Mouse (Mus musculus) stomach, postnatal 0 days (tissue): ENCODE measurements around the gene Timm8b. TPM values are rescaled to one million over a fixed set of nuclear protein-coding genes. Genes with fewer than 3 reads are reported as not detected.

Experiments used
- ATAC-seq: fragments of 200-750 bp; cut with Nextera tagmentation; 2 replicates; pipeline ENCODE4 v1.8.0; 2017; ENCODE audit not compliant: low FRiP score, low TSS enrichment
- DNase-seq: peaks from one replicate; pipeline ENCODE4 v3.0.0-alpha.2; 2016; ENCODE audit warnings: low spot score
- H3K27ac ChIP-seq: fragments of 300-500 bp; sonication (generic); replicated peaks from 2 replicates; pipeline ENCODE4 v1.5.1; 2014; ENCODE audit warnings: mild to moderate bottlenecking, control low read depth
- H3K27me3 ChIP-seq: fragments of 300-500 bp; sonication (generic); 2 replicates; pipeline ENCODE4 v1.6.1; 2014; ENCODE audit warnings: low read length; ENCODE audit not compliant: control insufficient read depth, insufficient read depth
- H3K36me3 ChIP-seq: fragments of 300-500 bp; sonication (generic); 2 replicates; pipeline ENCODE4 v1.6.1; 2014; ENCODE audit warnings: low read length, mixed read lengths; ENCODE audit not compliant: control insufficient read depth, insufficient read depth
- H3K4me1 ChIP-seq: fragments of 300-500 bp; sonication (generic); replicated peaks from 2 replicates; pipeline ENCODE4 v1.6.1; 2014; ENCODE audit warnings: antibody characterized with exemption; ENCODE audit not compliant: control insufficient read depth, insufficient read depth
- H3K4me2 ChIP-seq: fragments of 300-500 bp; sonication (generic); replicated peaks from 2 replicates; pipeline ENCODE4 v1.6.1; 2014; ENCODE audit warnings: low read depth, mild to moderate bottlenecking, control low read depth, moderate library complexity
- H3K4me3 ChIP-seq: fragments of 300-500 bp; sonication (generic); 2 replicates; pipeline ENCODE4 v1.5.1; 2014; ENCODE audit warnings: low read depth, low read length, control low read depth
- H3K9ac ChIP-seq: fragments of 300-500 bp; sonication (generic); 2 replicates; pipeline ENCODE4 v1.6.1; 2014; ENCODE audit warnings: mild to moderate bottlenecking, low read length, control low read depth, mixed read lengths
- H3K9me3 ChIP-seq: fragments of 300-500 bp; sonication (generic); 2 replicates; pipeline ENCODE4 v1.6.1; 2016; ENCODE audit warnings: low read length; ENCODE audit not compliant: control insufficient read depth
- CTCF ChIP-seq: IDR thresholded peaks from 2 replicates; pipeline ENCODE4 v1.5.1; 2016; ENCODE audit warnings: antibody characterized with exemption, low read depth, mild to moderate bottlenecking, moderate library complexity
- EP300 ChIP-seq: optimal IDR thresholded peaks from 2 replicates; pipeline ENCODE3; 2016; ENCODE audit warnings: antibody characterized with exemption
- WGBS: fragments of 180-500 bp; shearing (Covaris S2); extraction: QIAGEN DNeasy Blood & Tissue Kit; methylation state at CpG from one replicate; pipeline ENCODE4 v1.1.7; 2014; 5-methylcytosine and 5-hydroxymethylcytosine counted together
- polyA plus RNA-seq: library from polyadenylated mRNA; unstranded; fragments of >200 nt; fragmentation: Nextera tagmentation; extraction: Ambion mirVana; gene quantifications from 2 replicates; pipeline ENCODE4 v1.2.1, GENCODE M21; 2015

Timm8b gene
- 252 and 278 TPM in 2 replicates for polyA plus RNA-seq

- Histone ChIP-seq H3K9ac (peak within 1 kb of the TSS; percentile 86), H3K27ac (peak within 1 kb of the TSS; percentile 91)
- DNase-seq: peak; percentile 94
Measured at GRCm38 (mm10) chr9:50603189-50603997, at the start of gene Timm8b, which contains the start of gene Sdhd. TSS of gene Timm8b (plus strand) at chr9:50603910. TSS of gene Sdhd (minus strand) at chr9:50603812.

GRCm38 (mm10) chr9:50554241-50555093, 49.2 kb upstream of the Timm8b start, which contains the start of gene Il18:
TSS of gene Il18 (plus strand) at chr9:50554827.
- WGBS: 24% methylated on average over 12 of the region's 12 CpGs
- peak within 1 kb of the TSS; percentile 6; the same call in 1 of the 2 replicates for H3K4me3 ChIP-seq
- H3K9ac ChIP-seq: 0 out of 2 replicates have a peak within 1 kb of the TSS, but pooled peaks have one; percentile 13
- TF ChIP-seq CTCF (no peak), EP300 (no peak)
- no peaks in the 10 kb centered on the region for H3K4me1 ChIP-seq
- peak within 1 kb of the TSS; percentile 41 for H3K4me2 ChIP-seq
- peak within 1 kb of the TSS; percentile 56 for H3K27ac ChIP-seq
- DNase-seq (peak; percentile 46), ATAC-seq (peak; percentile 80)
- no peaks in the 10 kb centered on the region for H3K9me3 ChIP-seq
- no peaks in the 10 kb centered on the region for H3K36me3 ChIP-seq
- no peaks in the 10 kb centered on the region for H3K27me3 ChIP-seq

More at GRCm38 (mm10) chr9:50603189-50603997, at the start of gene Timm8b, which contains the start of gene Sdhd:
- peak; percentile 97 for ATAC-seq
- under 1% methylated on average over 48 of the region's 48 CpGs for WGBS
- no peak for TF ChIP-seq CTCF
- no peak for TF ChIP-seq EP300
- Histone ChIP-seq H3K4me1 (peaks cover 5% of the 10 kb centered on the region), H3K36me3 (peaks cover 15% of the 10 kb centered on the region), H3K27me3 (no peaks in the 10 kb centered on the region), H3K4me3 (peak within 1 kb of the TSS; percentile 63), H3K4me2 (peak within 1 kb of the TSS; percentile 76), H3K9me3 (no peaks in the 10 kb centered on the region)

- 0 out of 2 replicates have a peak within 1 kb of the TSS, but pooled peaks have one; percentile 13 for H3K9ac ChIP-seq
- peak within 1 kb of the TSS; percentile 56 for H3K27ac ChIP-seq
- H3K36me3 ChIP-seq: no peaks in the 10 kb centered on the region
- peak within 1 kb of the TSS; percentile 6; the same call in 1 of the 2 replicates for H3K4me3 ChIP-seq
- WGBS: 25% methylated on average over 2 of the region's 2 CpGs
- ATAC-seq (peak; percentile 70), DNase-seq (peak; percentile 39)
- TF ChIP-seq EP300 (no peak), CTCF (no peak)
- peak within 1 kb of the TSS; percentile 41 for H3K4me2 ChIP-seq
- H3K4me1 ChIP-seq: no peaks in the 10 kb centered on the region
- H3K27me3 ChIP-seq: no peaks in the 10 kb centered on the region
- H3K9me3 ChIP-seq: no peaks in the 10 kb centered on the region
Measured at GRCm38 (mm10) chr9:50555094-50555446, 48.6 kb upstream of the Timm8b start, which contains the start of gene Bco2. TSS of gene Bco2 (minus strand) at chr9:50555181.

- Histone ChIP-seq H3K9me3 (no peaks in the 10 kb centered on the region), H3K36me3 (no peaks in the 10 kb centered on the region), H3K4me2 (no peak within 1 kb of the TSS), H3K27me3 (no peaks in the 10 kb centered on the region), H3K4me3 (no peak within 1 kb of the TSS), H3K9ac (no peak within 1 kb of the TSS), H3K27ac (no peak within 1 kb of the TSS), H3K4me1 (no peaks in the 10 kb centered on the region)
- 84% methylated on average over 38 of the region's 38 CpGs for WGBS
- no peak for ATAC-seq
- TF ChIP-seq CTCF (no peak), EP300 (no peak)
- no peak for DNase-seq
Measured at GRCm38 (mm10) chr9:50561145-50561917, 42.4 kb upstream of the Timm8b start, which contains the start of gene Tex12. TSS of gene Tex12 (minus strand) at chr9:50561325.

GRCm38 (mm10) chr9:50561918-50562360, 41.8 kb upstream of the Timm8b start:
- Histone ChIP-seq H3K36me3 (no peaks in the 10 kb centered on the region), H3K9me3 (no peaks in the 10 kb centered on the region), H3K27me3 (no peaks in the 10 kb centered on the region), H3K27ac (no peak overlapping the region), H3K4me3 (no peak overlapping the region), H3K4me1 (no peaks in the 10 kb centered on the region), H3K4me2 (no peak overlapping the region), H3K9ac (no peak overlapping the region)
- WGBS: 77% methylated on average over 2 of the region's 2 CpGs
- TF ChIP-seq EP300: no peak
- DNase-seq: no peak
- ATAC-seq: no peak
